Mouse (Mus musculus): Measurements from ENCODE around the gene Tbc1d1. TPM values are rescaled to one million over a fixed set of nuclear protein-coding genes. Genes with fewer than 3 reads are reported as not detected.
A peak's percentile ranks its signal among the peaks of the same experiment; 100 is the strongest.

Gene Tbc1d1
- polyA plus RNA-seq, 1 experiment from 2014 or later = 41.5 TPM

DNA sequence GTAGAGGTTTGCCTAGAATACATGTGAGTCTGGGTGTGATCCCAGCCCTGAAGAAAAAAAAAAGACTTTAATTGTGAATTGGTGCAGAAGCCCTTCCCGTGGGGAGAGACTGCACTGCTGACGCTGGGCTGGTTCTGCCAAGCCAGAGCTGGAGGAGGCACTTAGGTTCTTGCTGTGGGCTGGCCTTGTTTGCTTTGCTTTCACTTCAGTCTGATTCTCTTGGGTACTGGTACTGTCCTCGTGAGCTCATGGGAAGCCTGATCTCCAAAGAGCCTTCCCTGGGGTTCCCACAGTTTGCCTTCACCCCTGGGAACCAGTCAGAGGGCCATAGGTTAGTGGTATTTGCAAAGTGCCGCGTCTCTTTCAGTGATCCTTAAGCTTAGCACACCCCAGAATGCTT is 135.6 kb downstream of the Tbc1d1 start:
- Histone ChIP-seq H3K27me3 (ENCODE audit: control insufficient read depth, insufficient read depth, low read depth, low read length) (no peaks in the 10 kb centered on the region), H3K4me1 (replicated peaks; ENCODE audit: control insufficient read depth, insufficient read depth, low read length) (peaks cover 17% of the 10 kb centered on the region), H3K4me3 (ENCODE audit: low read length) (no peak overlapping the region), H3K9me3 (ENCODE audit: control insufficient read depth, low read length) (no peaks in the 10 kb centered on the region), H3K9ac (ENCODE audit: low read length) (no peak overlapping the region; the same call in 1 of the 2 replicates), H3K27ac (ENCODE audit: low read length) (peak overlapping the region; percentile 25; the same call in 1 of the 2 replicates), H3K36me3 (ENCODE audit: control insufficient read depth, insufficient read depth, low read length) (peaks cover 2% of the 10 kb centered on the region; the same call in 1 of the 2 replicates), H3K4me2 (ENCODE audit: low read depth, low read length) (no peak overlapping the region)
- ATAC-seq (ENCODE audit: low read depth) = 0 out of 2 replicates have a peak, but pooled peaks have one; percentile 34
- 62% methylated on average over 5 of the region's 5 CpGs for WGBS

DNA sequence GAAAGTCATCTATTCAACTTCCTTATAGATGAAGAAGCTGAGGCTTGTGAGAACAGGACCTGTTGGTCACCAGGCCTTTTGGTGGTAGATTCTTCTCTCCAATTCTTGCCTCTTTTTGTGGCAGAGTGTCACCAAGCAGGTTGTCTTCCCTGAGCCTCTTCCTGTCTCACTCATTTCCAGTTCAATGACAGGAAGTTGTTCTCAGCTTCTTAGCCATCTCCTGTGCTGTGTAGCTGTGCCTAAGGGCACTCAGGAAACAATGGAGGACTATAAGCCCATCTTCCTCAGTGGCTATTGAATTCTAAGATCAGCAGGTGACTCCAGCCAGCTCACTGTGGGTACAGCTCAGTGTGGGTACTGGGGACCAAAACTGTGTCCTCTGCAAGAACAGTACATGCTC is 139.5 kb downstream of the Tbc1d1 start:
- no peak overlapping the region for H3K4me2 ChIP-seq (ENCODE audit: low read depth, low read length)
- H3K9me3 ChIP-seq (ENCODE audit: control insufficient read depth, low read length) = no peaks in the 10 kb centered on the region

DNA sequence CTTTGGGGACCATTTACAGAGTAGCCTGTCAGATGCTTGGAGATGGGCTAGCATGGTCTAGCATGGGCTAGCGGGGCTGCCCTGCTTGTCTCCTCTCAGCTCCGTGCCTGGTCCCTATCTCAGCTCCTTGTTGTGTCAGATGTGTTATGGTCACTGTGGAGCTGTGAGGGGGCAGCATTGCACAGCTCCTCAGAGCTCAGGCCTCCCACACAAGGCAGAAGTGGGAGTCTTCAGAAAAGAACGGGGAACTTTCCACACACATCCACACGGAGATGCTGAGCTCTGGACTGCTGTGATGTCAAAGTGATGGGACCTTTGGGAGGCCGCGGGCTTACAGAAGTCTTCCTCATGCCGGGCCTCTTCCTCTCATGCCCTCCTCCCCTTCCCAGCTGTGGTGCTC is 140.2 kb downstream of the Tbc1d1 start:
- H3K9me3 ChIP-seq (ENCODE audit: control insufficient read depth, low read length) = no peaks in the 10 kb centered on the region
- no peak overlapping the region for H3K4me3 ChIP-seq (ENCODE audit: low read length)
- H3K9ac ChIP-seq (ENCODE audit: low read length) = no peak overlapping the region
- H3K4me1 ChIP-seq (replicated peaks; ENCODE audit: control insufficient read depth, insufficient read depth, low read length) = peaks cover 23% of the 10 kb centered on the region
- peaks cover 2% of the 10 kb centered on the region; the same call in 1 of the 2 replicates for H3K36me3 ChIP-seq (ENCODE audit: control insufficient read depth, insufficient read depth, low read length)
- no peak for ATAC-seq (ENCODE audit: low read depth)
- H3K27ac ChIP-seq (ENCODE audit: low read length) = peak overlapping the region; percentile 51; the same call in 1 of the 2 replicates
- WGBS = 79% methylated on average over 7 of the region's 7 CpGs
- no peaks in the 10 kb centered on the region for H3K27me3 ChIP-seq (ENCODE audit: control insufficient read depth, insufficient read depth, low read depth, low read length)
- H3K4me2 ChIP-seq (ENCODE audit: low read depth, low read length) = no peak overlapping the region

More for the DNA sequence above, 139.5 kb downstream of the Tbc1d1 start:
- Histone ChIP-seq H3K4me1 (replicated peaks; ENCODE audit: control insufficient read depth, insufficient read depth, low read length) (peaks cover 23% of the 10 kb centered on the region), H3K36me3 (ENCODE audit: control insufficient read depth, insufficient read depth, low read length) (peaks cover 2% of the 10 kb centered on the region; the same call in 1 of the 2 replicates), H3K27me3 (ENCODE audit: control insufficient read depth, insufficient read depth, low read depth, low read length) (no peaks in the 10 kb centered on the region), H3K4me3 (ENCODE audit: low read length) (no peak overlapping the region), H3K9ac (ENCODE audit: low read length) (no peak overlapping the region), H3K27ac (ENCODE audit: low read length) (no peak overlapping the region)
- ATAC-seq (ENCODE audit: low read depth) = no peak

DNA sequence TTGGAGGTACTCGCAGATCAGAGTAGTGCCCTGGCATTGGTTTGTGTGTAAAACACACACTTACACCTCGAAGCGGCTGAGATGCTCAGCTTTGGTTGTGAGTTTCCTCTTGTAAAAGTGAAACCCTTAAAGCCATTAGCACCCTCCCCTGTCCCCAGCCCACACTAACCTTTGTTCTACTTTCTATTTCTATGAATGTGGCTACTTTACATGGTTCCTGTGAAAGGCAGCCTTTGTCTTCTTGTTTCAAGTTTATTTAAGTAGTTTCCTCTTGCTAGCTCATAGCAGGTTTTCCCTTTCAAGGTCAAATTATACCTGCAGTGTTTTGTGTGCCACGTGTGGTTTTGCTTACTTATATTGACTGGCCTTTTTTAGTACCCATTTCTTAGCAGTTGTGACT is 141.0 kb downstream of the Tbc1d1 start:
- WGBS = 59% methylated on average over 4 of the region's 4 CpGs

DNA sequence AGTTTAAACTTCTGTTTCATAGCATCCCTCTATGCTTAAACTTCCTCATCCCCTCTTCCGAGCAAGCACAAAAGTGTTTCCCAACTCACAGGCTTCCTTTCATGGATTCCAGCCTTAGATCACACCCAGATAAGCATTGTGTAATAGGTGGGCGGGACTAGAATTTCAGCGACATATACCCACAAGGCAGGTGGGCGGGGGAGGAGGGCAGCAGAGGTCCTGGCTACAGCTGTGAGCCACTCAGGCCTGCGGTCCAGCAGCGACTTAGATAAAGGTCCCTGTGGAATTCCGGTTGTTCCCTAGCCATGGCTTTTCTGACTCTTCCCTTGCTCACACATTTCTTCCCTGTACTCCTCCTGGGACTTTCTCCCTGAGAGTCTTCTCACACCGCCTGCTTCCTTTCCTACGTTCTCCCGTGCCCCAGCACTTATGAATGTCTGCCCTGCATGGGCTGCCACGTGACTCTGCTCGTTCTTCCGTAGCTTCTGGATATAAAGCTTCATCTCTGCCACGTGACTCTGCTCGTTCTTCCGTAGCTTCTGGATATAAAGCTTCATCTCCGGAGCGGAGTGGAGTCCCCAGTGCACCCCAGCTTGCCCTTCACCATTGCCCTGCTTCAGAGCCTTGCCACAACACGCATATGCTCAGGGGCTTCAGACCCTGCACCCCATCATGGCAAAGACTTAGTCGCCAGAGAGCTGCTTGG is 142.4 kb downstream of the Tbc1d1 start:
- WGBS = 38% methylated on average over 20 of the region's 20 CpGs
- H3K27me3 ChIP-seq (ENCODE audit: control insufficient read depth, insufficient read depth, low read depth, low read length) = no peaks in the 10 kb centered on the region
- H3K4me1 ChIP-seq (replicated peaks; ENCODE audit: control insufficient read depth, insufficient read depth, low read length) = peaks cover 19% of the 10 kb centered on the region
- H3K9ac ChIP-seq (ENCODE audit: low read length) = no peak overlapping the region
- no peak overlapping the region for H3K4me3 ChIP-seq (ENCODE audit: low read length)
- peak overlapping the region; percentile 28; the same call in 1 of the 2 replicates for H3K4me2 ChIP-seq (ENCODE audit: low read depth, low read length)
- H3K27ac ChIP-seq (ENCODE audit: low read length) = peak overlapping the region; percentile 65
- ATAC-seq (ENCODE audit: low read depth) = peak; percentile 89
- H3K9me3 ChIP-seq (ENCODE audit: control insufficient read depth, low read length) = no peaks in the 10 kb centered on the region
- H3K36me3 ChIP-seq (ENCODE audit: control insufficient read depth, insufficient read depth, low read length) = peaks cover 6% of the 10 kb centered on the region; the same call in 1 of the 2 replicates

More for the DNA sequence above, 141.0 kb downstream of the Tbc1d1 start:
- H3K4me1 ChIP-seq (replicated peaks; ENCODE audit: control insufficient read depth, insufficient read depth, low read length) = peaks cover 19% of the 10 kb centered on the region
- peaks cover 3% of the 10 kb centered on the region; the same call in 1 of the 2 replicates for H3K36me3 ChIP-seq (ENCODE audit: control insufficient read depth, insufficient read depth, low read length)
- peak overlapping the region; percentile 51 for H3K27ac ChIP-seq (ENCODE audit: low read length)
- no peaks in the 10 kb centered on the region for H3K27me3 ChIP-seq (ENCODE audit: control insufficient read depth, insufficient read depth, low read depth, low read length)
- H3K4me2 ChIP-seq (ENCODE audit: low read depth, low read length) = no peak overlapping the region
- H3K9me3 ChIP-seq (ENCODE audit: control insufficient read depth, low read length) = no peaks in the 10 kb centered on the region
- no peak for ATAC-seq (ENCODE audit: low read depth)
- no peak overlapping the region for H3K4me3 ChIP-seq (ENCODE audit: low read length)
- no peak overlapping the region for H3K9ac ChIP-seq (ENCODE audit: low read length)

DNA sequence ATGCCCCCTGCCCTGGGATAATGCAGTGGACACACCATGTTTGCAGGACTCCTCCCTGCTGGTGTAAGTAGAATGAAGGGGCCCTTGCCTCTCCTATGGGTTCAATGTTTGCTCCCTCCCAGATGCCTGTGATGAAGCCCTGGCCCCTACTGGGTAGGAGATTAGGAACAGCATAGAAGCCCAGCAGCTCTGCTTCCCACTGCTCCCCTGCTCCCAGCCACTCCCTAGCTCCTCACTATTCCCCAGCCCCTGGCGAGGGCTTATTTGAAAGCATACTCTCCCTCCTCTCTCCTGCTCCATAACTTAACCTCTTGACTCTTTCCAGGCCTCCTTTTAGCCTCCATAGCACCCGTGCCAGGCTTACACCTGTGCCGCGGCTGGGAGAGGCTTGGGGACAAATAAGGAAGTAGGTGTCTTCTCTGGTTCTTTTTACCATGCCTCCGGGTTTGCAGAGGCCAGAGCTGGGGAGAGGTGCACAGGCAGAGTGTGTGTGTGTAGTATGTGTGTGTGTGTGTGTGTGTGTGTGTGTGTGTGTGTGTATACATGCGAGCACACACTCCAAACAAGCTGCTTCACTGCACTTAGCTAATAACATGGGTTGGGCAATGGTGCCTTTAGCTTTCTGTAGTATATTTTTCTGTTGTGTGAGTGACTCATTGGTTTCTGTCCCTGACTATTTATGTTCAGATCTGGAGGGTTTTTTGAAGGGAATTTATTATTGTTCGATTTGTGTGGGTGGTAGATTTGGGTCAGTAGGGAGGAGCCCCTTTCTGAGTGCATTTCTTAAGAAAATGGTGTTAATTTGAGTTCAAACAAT is 143.6 kb downstream of the Tbc1d1 start:
- 0 out of 2 replicates have a peak overlapping the region, but pooled peaks have one; percentile 0 for H3K27ac ChIP-seq (ENCODE audit: low read length)
- 0 out of 2 replicates have a peak, but pooled peaks cover 4% of the 10 kb centered on the region for H3K36me3 ChIP-seq (ENCODE audit: control insufficient read depth, insufficient read depth, low read length)
- 55% methylated on average over 7 of the region's 7 CpGs for WGBS
- no peaks in the 10 kb centered on the region for H3K27me3 ChIP-seq (ENCODE audit: control insufficient read depth, insufficient read depth, low read depth, low read length)
- H3K4me3 ChIP-seq (ENCODE audit: low read length) = no peak overlapping the region
- no peak overlapping the region for H3K9ac ChIP-seq (ENCODE audit: low read length)
- H3K9me3 ChIP-seq (ENCODE audit: control insufficient read depth, low read length) = no peaks in the 10 kb centered on the region
- H3K4me1 ChIP-seq (replicated peaks; ENCODE audit: control insufficient read depth, insufficient read depth, low read length) = peaks cover 19% of the 10 kb centered on the region
- ATAC-seq (ENCODE audit: low read depth) = peak; percentile 16; the same call in 1 of the 2 replicates
- no peak overlapping the region for H3K4me2 ChIP-seq (ENCODE audit: low read depth, low read length)

DNA sequence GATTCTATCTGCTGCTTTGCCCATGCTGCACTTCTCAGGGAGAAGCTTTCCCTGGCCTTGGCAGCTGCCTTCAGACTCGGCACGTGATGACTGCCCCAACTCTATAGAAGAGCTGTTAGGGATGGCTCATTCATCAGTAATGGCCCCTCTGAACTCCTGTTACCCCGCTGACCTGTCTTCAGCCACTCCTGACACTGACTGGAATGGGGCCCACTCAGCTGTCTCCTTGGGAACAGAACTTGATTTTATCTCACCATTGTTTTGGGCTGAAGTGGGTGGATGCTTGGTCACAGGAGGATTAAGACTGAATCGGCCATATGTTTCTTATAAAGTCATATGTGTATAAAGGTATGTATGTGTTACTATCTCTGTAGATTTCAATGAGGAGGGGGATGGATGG is 145.1 kb downstream of the Tbc1d1 start:
- ATAC-seq (ENCODE audit: low read depth) = no peak
- peaks cover 8% of the 10 kb centered on the region for H3K36me3 ChIP-seq (ENCODE audit: control insufficient read depth, insufficient read depth, low read length)
- peaks cover 18% of the 10 kb centered on the region for H3K4me1 ChIP-seq (replicated peaks; ENCODE audit: control insufficient read depth, insufficient read depth, low read length)
- H3K27me3 ChIP-seq (ENCODE audit: control insufficient read depth, insufficient read depth, low read depth, low read length) = no peaks in the 10 kb centered on the region
- H3K4me3 ChIP-seq (ENCODE audit: low read length) = no peak overlapping the region
- no peak overlapping the region for H3K9ac ChIP-seq (ENCODE audit: low read length)
- 65% methylated on average over 4 of the region's 4 CpGs for WGBS
- no peak overlapping the region for H3K4me2 ChIP-seq (ENCODE audit: low read depth, low read length)
- H3K9me3 ChIP-seq (ENCODE audit: control insufficient read depth, low read length) = 0 out of 2 replicates have a peak, but pooled peaks cover 2% of the 10 kb centered on the region
- no peak overlapping the region for H3K27ac ChIP-seq (ENCODE audit: low read length)

DNA sequence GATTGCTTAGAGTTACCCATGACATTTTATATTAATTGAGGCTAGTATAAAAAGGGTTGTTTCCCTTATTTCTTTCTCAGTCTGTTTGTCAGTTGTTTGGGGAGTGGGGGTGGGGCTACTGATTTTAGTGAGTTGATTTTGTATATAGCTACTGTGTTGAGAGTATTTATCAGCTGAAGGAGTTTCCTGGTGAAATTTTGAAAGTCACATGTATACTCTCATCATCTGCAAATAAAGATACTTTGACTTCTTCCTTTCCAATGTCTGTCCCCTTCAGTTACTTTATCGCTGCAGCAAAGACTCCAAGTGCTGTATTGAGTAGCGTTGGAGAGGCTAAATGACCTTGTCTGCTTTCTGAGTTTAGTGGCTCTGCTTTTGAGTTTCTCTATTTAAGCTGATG is 151.2 kb downstream of the Tbc1d1 start:
- 0 out of 2 replicates have a peak, but pooled peaks cover 2% of the 10 kb centered on the region for H3K9me3 ChIP-seq (ENCODE audit: control insufficient read depth, low read length)
- H3K36me3 ChIP-seq (ENCODE audit: control insufficient read depth, insufficient read depth, low read length) = peaks cover 12% of the 10 kb centered on the region
- H3K9ac ChIP-seq (ENCODE audit: low read length) = no peak overlapping the region
- H3K27me3 ChIP-seq (ENCODE audit: control insufficient read depth, insufficient read depth, low read depth, low read length) = no peaks in the 10 kb centered on the region
- H3K4me3 ChIP-seq (ENCODE audit: low read length) = no peak overlapping the region
- WGBS = 91% methylated on average over 2 of the region's 2 CpGs
- no peak overlapping the region for H3K27ac ChIP-seq (ENCODE audit: low read length)
- no peak for ATAC-seq (ENCODE audit: low read depth)
- 0 out of 2 replicates have a peak, but pooled peaks cover 2% of the 10 kb centered on the region for H3K4me1 ChIP-seq (replicated peaks; ENCODE audit: control insufficient read depth, insufficient read depth, low read length)
- H3K4me2 ChIP-seq (ENCODE audit: low read depth, low read length) = no peak overlapping the region

DNA sequence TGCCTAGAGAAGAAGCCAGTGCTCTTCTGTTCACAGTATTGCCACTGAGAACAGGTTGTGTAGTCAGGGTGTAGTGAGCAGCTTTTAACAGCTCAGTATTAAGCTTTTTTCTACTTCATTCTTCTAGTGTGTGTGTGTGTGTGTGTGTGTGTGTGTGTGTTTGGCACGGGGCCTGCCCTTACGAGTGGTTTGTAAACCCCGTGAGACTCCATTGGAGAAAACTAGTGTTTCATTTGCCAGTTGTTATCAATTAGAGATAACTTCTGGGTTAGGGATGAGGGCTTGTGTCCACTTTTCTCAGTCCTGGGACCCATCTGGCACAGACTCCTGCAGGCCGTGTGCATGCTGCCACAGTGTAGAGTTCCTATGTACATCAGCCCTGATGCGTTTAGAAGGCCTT is 156.2 kb downstream of the Tbc1d1 start:
- no peaks in the 10 kb centered on the region for H3K9me3 ChIP-seq (ENCODE audit: control insufficient read depth, low read length)
- ATAC-seq (ENCODE audit: low read depth) = no peak
- 56% methylated on average over 5 of the region's 5 CpGs for WGBS
- H3K27ac ChIP-seq (ENCODE audit: low read length) = no peak overlapping the region
- H3K36me3 ChIP-seq (ENCODE audit: control insufficient read depth, insufficient read depth, low read length) = peaks cover 5% of the 10 kb centered on the region
- no peak overlapping the region for H3K4me3 ChIP-seq (ENCODE audit: low read length)
- no peak overlapping the region for H3K9ac ChIP-seq (ENCODE audit: low read length)
- H3K4me2 ChIP-seq (ENCODE audit: low read depth, low read length) = no peak overlapping the region
- peaks cover 18% of the 10 kb centered on the region for H3K4me1 ChIP-seq (replicated peaks; ENCODE audit: control insufficient read depth, insufficient read depth, low read length)
- no peaks in the 10 kb centered on the region for H3K27me3 ChIP-seq (ENCODE audit: control insufficient read depth, insufficient read depth, low read depth, low read length)

All from lung, embryonic 16.5 days (tissue).